Mouse (Mus musculus): ENCODE measurements around the gene Polk.

The Polk gene

GRCm38 (mm10) chr13:96527856-96528255, 14.5 kb downstream of the Polk start:
- DNase-seq: no peak

- no peak for DNase-seq
These were observed 15.4 kb downstream of the Polk start for GRCm38 (mm10) chr13:96527022-96527421.

GRCm38 (mm10) chr13:96521294-96521693, 21.1 kb downstream of the Polk start:
- DNase-seq: no peak

GRCm38 (mm10) chr13:96517335-96517734, 25.0 kb downstream of the Polk start:
- DNase-seq: no peak

GRCm38 (mm10) chr13:96516249-96516648, 26.1 kb downstream of the Polk start:
- DNase-seq: no peak

GRCm38 (mm10) chr13:96514154-96514942, 28.0 kb downstream of the Polk start:
- DNase-seq: no peak

- DNase-seq: no peak
These were observed 30.5 kb downstream of the Polk start for GRCm38 (mm10) chr13:96511893-96512292.

GRCm38 (mm10) chr13:96511262-96511661, 31.1 kb downstream of the Polk start:
- no peak for DNase-seq

GRCm38 (mm10) chr13:96510635-96511034, 31.7 kb downstream of the Polk start:
- no peak for DNase-seq

GRCm38 (mm10) chr13:96507541-96507940, 34.8 kb downstream of the Polk start:
- DNase-seq: no peak

GRCm38 (mm10) chr13:96506313-96506712, 36.1 kb downstream of the Polk start:
- DNase-seq: no peak

GRCm38 (mm10) chr13:96505661-96506060, 36.7 kb downstream of the Polk start:
- DNase-seq: no peak

- DNase-seq: no peak
These were observed 42.5 kb downstream of the Polk start for GRCm38 (mm10) chr13:96499891-96500290.

GRCm38 (mm10) chr13:96496630-96497029, 45.7 kb downstream of the Polk start:
- no peak for DNase-seq

- no peak for DNase-seq
These were observed 51.9 kb downstream of the Polk start, which contains the start of gene Gm17622 for GRCm38 (mm10) chr13:96490433-96490832. Gm17622 (plus strand) TSS chr13:96490733.

GRCm38 (mm10) chr13:96487968-96488367, 54.4 kb downstream of the Polk start:
- no peak for DNase-seq

- no peak for DNase-seq
These were observed 55.1 kb downstream of the Polk start for GRCm38 (mm10) chr13:96487230-96487629.

GRCm38 (mm10) chr13:96478991-96479390, 63.4 kb downstream of the Polk start:
- DNase-seq: no peak

- no peak for DNase-seq
These were observed 65.2 kb downstream of the Polk start for GRCm38 (mm10) chr13:96477226-96477625.

- no peak for DNase-seq
These were observed 71.4 kb downstream of the Polk start, which contains the start of gene Ankdd1b for GRCm38 (mm10) chr13:96470957-96471356. Ankdd1b (minus strand) TSS chr13:96471198.

GRCm38 (mm10) chr13:96470556-96470955, 71.8 kb downstream of the Polk start:
- no peak for DNase-seq

- DNase-seq: no peak
These were observed 73.7 kb downstream of the Polk start for GRCm38 (mm10) chr13:96468678-96469077.

- DNase-seq: no peak
These were observed 77.1 kb downstream of the Polk start for GRCm38 (mm10) chr13:96465315-96465714.

GRCm38 (mm10) chr13:96462644-96463043, 79.7 kb downstream of the Polk start:
- DNase-seq: no peak

GRCm38 (mm10) chr13:96458606-96459005, 83.8 kb downstream of the Polk start:
- no peak for DNase-seq

Measured in kidney, postnatal 14 days (tissue).